In genomic region chr6:91741046-91741445, GRCm38 (mm10) we compare ENCODE assay signal across 7 mouse cellular contexts. TPM values are rescaled to one million over a fixed set of nuclear protein-coding genes. Genes with fewer than 3 reads are reported as not detected.
A peak's percentile ranks its signal among the peaks of the same experiment; 100 is the strongest.
DNase-seq lines count a peak whose midpoint lies in the region; ATAC-seq and TF ChIP-seq lines count a peak whose summit lies in the region.

No protein-coding gene starts in this region.

- peak; percentile 96 for TF ChIP-seq CTCF in kidney, postnatal 0 days (IDR thresholded peaks at IDR 0.05; ENCODE audit: low read depth)

- no peaks in the 10 kb centered on the region for H3K9me3 ChIP-seq in kidney, postnatal 0 days (replicated peaks; ENCODE audit: low read length)

- no peak overlapping the region for H3K27ac ChIP-seq in kidney, postnatal 0 days

- DNase-seq in CD4-positive, CD25-positive, alpha-beta regulatory T cell, adult 2 months (ENCODE audit: low read depth, low spot score): peak; percentile 76
- DNase-seq in MEL-GATA-1-ER (ENCODE audit: extremely low read depth, low read depth): peak; percentile 7
- peak; percentile 58 to 59 for DNase-seq in cerebellum, postnatal 36 days
- DNase-seq in gastrocnemius, postnatal 25 days: peak; percentile 48
- DNase-seq in kidney, postnatal 0 days (ENCODE audit: low spot score): peak; percentile 72
- peak; percentile 50 for DNase-seq in lung, postnatal 25 days (ENCODE audit: low spot score)
- peak; percentile 84 for DNase-seq in retina, embryonic 14.5 days (ENCODE audit: low spot score)

- WGBS in kidney, postnatal 0 days: 60% methylated on average over 11 of the region's 11 CpGs

- H3K4me1 ChIP-seq in kidney, postnatal 0 days (replicated peaks; ENCODE audit: insufficient read depth, low read length): 0 out of 2 replicates have a peak, but pooled peaks cover 5% of the 10 kb centered on the region

- peak; percentile 35; the same call in 1 of the 2 replicates for ATAC-seq in kidney, postnatal 0 days (replicated peaks; ENCODE audit: low FRiP score, low read depth)

- H3K9ac ChIP-seq in kidney, postnatal 0 days (ENCODE audit: low read depth, low read length): no peak overlapping the region

- no peaks in the 10 kb centered on the region for H3K27me3 ChIP-seq in kidney, postnatal 0 days (ENCODE audit: insufficient read depth, low read length)

- no peak overlapping the region for H3K4me3 ChIP-seq in kidney, postnatal 0 days (replicated peaks; ENCODE audit: low read depth, low read length)

- no peak overlapping the region for H3K4me2 ChIP-seq in kidney, postnatal 0 days (ENCODE audit: low read length)

- H3K36me3 ChIP-seq in kidney, postnatal 0 days (ENCODE audit: insufficient read depth, low read length): peaks cover 69% of the 10 kb centered on the region

RNA-seq across cellular contexts. Expression of gene Slc6a6, which starts 57.2 kb away (rescaled TPM):
- total RNA-seq in gastrocnemius, postnatal 25 days (2021): 10 to 100 TPM; 52.1 to 57.8 TPM
- 106 and 121 TPM in 2 replicates for polyA plus RNA-seq in kidney, postnatal 0 days (2015; fragmentation: Nextera tagmentation; extraction: Ambion mirVana)

Comparison
In these comparisons a context has a peak if more than half of its experiments do, and no peak if none do; other contexts are left out.
1. DNase-seq: peak in every context shown above with its lines; median percentile 84 in retina, embryonic 14.5 days; 76 in CD4-positive, CD25-positive, alpha-beta regulatory T cell, adult 2 months; 72 in kidney, postnatal 0 days; 58 in cerebellum, postnatal 36 days; 50 in lung, postnatal 25 days; 48 in gastrocnemius, postnatal 25 days; 7 in MEL-GATA-1-ER.